In the genomic region with DNA sequence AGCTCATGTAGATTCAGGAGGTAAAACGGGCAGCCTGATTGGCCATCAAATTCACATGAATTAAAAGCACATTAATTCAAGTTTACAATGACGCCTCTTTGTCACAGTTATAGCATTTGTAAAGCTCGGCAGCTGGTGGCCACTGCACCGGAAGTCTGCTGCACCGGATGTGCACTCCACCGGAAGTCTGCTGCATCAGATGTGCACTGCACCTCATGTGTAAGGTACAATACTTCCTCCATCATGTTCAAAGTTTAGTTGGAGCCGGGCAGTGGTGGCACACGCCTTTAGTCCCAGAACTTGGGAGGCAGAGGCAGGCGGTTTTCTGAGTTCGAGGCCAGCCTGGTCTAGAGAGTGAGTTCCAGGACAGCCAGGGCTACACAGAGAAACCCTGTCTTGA, we compare ENCODE assay signal across 6 mouse cellular contexts.
"Had no signal": no experiment of that assay in that cellular context is flagged by ENCODE, and none has a peak within 500 bp of the region (broad histone marks: within the 10 kb centered on the region; RNA-seq: fewer than 3 reads in every experiment).

No protein-coding gene starts in this region.

- ATAC-seq: intestine, embryonic 15.5 days had no signal

- DNase-seq: kidney, adult 8-10 months; kidney, postnatal 25 days; lung, adult 18-20 months; midbrain, embryonic 14.5 days; thymus, adult 18-20 months had no signal
